Mouse (Mus musculus) spleen, embryonic (tissue): ENCODE results near the gene Rassf8.

Experiments
- CTCF ChIA-PET: fragments of 350-600 bp; sonication (Branson Sonifier 250); formaldehyde crosslinking; loops from one replicate; lab custom pipeline; 2022; lab: Charles Lee

Gene Rassf8

DNA sequence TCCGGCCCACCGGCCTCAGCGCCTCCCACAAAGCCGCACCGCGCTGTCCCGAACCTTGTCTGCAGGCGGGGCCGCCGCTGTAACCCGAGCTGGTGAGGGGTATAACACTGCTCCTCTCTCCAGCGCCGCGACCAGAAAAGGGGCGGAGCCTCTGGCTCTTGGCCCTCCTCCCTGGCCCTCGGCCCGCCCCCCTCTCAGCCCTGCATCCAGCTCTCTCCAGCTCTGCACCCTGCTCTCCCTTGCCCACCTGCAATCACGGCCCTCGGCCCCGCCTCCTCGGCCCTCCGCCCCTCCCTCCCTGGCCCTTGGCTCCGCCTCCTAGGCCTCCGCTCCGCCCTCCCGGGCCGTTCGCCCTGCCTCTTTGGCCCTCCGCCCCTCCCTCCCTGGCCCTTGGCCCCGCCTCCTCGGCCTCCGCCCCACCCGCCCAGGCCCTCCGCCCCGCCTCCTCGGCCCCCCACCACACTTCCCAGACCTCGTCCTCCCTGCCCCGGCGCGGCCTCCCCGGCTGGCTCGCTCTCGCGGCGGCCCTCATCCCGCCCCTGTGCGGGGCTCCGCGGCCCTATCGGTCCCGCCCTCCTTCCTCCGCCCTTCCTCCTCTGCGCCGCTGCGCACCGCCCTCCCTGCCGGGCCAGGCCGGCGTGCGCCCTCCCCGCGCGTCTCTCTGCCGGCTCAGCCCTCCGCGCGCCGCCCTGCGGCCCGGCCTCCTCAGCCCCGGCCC lies at the start of gene Rassf8:
Rassf8 (plus strand) TSS at position 617 of the 718 bp plus-strand sequence.
- CTCF ChIA-PET: no interaction called here

DNA sequence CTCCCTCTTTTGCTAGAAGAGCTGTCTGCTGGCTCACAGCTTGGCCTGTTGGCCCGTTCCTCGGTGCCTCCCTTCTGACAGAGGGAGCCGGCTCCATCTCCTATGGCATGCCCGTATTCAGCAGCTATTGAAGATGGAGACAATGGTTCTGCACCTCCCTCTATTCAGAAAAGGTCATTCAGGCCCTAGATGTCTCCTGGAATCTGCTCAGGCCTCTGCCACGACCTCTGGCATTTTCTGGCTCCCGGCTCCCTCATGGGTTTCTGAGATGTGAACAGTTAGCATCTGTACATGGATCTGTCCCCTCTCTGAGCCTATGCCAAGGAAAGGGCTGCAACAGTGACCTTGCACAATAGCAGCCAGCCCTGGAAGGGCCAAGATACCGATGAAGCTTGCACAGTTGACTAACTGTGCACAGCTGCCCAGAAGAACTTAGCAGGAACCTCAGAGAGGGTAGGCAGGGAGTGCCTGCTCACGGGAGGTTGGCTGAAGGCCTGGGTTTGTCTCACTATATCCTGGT lies 45.5 kb upstream of the Rassf8 start:
- CTCF ChIA-PET: no interaction called here

DNA sequence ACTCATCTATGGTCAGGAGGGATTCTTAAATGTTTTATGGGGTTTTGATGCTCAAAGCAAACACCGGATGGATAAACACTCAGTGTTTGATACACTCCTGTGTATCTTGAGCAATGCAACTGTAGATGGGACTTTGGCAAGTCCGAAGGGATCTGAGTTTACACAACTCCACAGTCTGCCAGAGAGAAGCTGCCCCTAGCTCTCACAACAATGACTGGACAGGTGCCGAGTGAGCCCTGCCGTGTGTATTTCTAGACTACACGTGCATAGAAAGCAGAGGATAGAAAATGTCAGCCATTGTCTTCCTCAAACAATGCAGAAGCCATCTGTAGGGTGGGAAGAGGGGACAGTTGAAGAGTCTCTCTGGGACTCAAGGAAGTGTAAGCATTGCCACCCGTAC lies 42.9 kb upstream of the Rassf8 start:
- CTCF ChIA-PET: no interaction called here

DNA sequence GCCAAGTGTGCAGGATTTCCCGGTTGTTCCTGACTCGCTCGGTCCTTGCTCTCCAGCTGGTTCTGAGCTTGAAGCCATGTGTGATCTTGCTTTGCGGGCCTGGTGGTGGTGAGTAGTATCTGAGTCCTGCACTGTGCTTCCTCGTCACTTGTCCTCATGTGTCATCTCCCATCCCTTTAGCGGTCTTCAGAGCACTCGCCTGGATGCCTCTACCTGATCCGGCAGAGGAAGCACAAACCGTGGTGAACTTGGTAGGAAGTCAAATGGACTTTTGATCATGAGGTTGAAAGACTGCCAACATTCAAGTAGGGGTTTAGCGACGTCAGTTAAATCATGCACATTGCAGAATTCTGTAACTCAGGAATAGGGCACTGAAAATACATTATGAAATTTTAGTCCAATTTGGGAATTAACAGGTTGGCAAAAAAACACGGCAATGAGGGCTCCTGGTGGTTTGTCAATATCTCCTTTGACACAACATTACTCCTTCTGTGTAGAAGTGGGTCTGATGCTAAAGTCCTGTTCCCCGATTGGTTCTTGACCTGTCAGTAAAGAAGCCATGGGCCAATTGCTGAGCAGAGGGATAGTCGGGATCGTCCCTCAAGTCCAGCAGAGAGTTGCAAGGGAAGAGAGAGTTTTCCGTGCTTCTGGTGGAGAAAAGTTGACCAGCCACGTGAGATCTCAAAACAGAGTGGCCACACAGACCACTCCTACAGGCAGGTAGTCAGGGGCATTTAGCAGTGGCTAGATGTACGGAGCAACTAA lies 36.4 kb upstream of the Rassf8 start:
- CTCF ChIA-PET: no interaction called here

DNA sequence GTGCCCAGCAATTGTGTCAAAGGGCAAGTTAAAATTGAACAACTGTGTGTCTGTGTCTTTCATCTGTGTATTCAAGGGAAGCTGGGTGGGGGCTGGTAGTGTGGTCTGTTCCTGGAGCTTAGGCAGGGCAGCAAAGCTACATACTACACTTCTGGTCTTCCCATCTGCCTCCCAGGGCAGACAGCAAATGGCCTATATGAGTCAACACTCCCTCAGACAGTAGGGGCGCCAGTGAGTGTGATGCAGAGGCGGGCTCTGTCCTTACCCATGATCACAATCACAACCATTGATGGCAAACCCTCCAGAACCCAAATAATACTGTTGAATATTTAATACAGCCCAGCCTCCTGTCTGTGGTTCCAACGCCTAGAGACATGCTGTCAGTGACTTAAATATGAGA lies 35.8 kb upstream of the Rassf8 start:
- CTCF ChIA-PET: no interaction called here

DNA sequence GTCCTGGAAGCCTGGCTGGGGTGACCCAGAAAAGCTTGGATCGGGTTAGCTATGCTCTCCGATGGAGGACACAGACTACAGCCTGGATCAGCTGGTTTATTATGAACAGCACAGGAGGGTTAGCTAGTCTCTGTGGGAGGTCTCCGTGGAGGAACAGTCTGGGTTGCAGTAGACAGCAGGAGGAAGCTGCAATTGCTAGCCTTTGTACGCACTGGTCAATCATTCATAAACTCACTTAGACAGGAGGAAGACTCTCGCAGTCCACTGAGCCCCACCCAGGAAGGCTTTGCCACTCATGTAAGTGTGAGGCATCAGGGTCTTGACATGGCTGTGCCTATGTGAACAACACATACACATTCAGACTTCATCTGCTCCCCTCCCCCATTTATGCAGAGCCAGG lies 35.2 kb upstream of the Rassf8 start:
- CTCF ChIA-PET: no interaction called here

DNA sequence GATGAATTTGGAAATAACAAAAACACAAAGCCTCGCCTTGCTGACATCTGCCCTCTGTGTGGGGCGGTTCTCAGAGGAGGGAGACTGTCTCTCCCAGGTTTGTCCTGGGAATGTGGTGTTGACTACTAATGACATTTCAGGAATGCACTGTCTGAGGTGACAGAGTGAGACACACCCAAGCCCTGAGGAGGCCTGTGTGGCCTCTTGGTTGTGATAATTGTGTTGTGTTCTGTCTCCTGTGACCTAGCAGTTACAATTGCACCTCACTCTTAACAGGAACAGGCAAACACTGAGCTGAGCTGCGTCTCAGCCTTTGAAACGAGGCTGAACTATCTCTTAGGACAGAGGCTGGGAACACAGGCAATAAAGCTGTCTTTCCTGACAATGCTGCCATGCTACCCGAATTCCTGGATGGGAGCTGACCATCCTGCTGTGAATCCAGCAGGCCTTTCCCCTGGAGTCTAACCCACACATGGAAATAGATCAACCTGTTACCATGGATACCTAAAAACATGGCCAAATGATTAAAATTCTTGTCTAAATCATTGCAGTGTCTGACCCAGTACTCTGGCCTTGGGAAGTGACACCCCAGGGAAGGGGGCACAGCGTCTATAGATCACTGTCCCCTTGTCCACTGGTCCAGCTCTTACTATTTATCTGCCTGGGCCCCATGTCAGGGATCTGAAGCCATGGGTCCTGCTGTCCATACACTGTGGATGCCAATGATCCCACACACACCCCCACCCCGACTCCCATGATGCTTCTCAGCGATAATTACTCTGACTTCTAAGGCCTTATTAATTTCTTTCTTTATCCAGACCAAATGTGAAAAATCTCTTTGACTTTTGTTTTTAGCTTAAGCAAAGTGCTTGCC lies 33.1 kb upstream of the Rassf8 start:
- CTCF ChIA-PET: no interaction called here

DNA sequence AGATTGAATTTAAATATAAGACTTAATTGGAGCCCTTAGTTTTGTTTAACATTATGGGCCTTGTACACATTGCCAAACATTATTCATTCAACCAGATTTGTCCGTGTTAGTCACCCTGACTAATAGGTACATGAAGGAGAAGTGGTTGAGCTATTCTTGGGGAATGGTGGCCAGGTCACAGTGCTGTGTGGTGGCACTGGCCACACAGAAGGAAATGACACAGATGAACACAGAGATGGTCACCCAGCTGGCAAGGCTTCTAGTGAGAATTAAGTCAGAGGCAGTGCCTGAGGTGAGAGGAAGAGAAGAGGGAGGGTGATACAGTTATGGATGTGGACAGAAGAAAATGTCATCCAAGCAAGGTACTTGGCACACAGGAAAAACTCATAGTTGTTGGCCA lies 32.4 kb upstream of the Rassf8 start:
- CTCF ChIA-PET: no interaction called here

DNA sequence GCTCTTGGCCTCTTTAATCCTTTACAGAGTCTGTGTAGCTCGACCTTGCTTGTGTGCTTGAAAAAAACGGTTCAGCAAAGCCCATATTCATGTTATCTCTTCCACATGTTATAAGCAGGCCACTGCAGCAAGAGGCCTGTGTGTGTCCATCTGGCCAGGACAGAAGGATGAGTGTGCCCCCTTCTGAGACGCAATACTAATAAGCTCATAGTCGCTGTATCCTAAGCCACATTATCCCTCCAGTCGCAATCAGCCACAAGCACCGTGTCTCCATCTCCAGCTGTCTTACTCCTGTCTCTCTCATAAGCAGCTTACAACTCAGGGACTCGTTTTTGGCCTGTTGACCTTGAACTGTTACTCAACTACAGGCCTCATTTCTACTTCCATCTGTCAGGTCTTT lies 24.0 kb upstream of the Rassf8 start:
- CTCF ChIA-PET: interaction anchor here (0.6 kb wide), 1 partner anchor 87 kb away, joined by 7 read pairs; no protein-coding TSS in a partner anchor

DNA sequence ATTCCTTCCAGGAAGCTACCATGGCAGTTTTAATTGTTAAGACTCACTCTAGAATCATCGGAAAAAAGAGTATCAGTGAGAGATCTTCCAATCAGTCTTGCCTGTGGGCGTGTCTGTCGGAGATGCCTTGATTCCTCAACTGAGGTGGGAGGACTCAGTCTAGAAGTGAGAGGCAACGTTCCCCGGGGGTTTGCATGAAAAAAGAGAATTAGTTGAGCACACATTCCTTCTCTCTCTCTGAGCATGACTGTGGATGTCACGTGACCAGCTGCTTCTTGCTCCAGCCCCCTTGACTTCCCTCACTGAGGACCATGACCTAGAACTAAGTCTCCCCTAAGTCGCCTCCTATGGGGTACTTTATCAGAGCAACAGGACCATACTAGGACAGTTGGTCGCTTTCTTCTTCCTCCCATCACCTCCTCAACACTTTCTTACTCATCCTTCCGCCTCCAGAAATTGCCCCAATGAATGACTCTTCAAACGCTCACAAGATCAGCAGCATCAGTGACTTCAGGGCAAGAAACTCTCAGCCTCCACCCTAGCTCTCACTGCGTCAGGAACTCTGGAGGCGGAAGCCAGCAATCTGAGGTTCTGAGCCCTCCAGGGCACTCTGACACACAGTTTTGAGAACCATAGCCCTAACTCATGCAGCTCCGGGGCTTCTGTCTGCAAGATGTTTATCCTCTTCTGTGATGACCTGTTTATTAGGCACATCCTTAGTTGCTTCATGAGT lies 23.3 kb upstream of the Rassf8 start:
- CTCF ChIA-PET: no interaction called here

DNA sequence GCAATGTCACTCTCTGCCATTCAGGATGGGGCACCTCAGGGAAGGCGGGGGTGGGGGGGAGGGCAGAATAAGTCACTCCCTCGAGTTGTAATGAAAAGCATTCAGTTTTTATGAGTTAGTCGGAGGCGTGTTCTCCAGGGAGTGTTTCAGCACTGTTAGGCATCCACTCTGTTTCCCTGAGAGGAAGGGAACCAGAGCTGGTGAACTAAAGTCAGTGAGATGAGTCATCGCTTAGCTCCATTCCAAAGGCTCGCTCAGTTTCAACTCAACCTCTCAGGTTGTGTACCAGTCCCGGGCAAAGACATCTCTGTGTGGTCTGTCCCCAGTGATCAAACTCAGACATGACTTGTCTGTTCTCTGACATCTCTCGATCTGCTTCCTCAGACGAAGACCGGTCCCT lies 20.7 kb upstream of the Rassf8 start:
- CTCF ChIA-PET: no interaction called here

DNA sequence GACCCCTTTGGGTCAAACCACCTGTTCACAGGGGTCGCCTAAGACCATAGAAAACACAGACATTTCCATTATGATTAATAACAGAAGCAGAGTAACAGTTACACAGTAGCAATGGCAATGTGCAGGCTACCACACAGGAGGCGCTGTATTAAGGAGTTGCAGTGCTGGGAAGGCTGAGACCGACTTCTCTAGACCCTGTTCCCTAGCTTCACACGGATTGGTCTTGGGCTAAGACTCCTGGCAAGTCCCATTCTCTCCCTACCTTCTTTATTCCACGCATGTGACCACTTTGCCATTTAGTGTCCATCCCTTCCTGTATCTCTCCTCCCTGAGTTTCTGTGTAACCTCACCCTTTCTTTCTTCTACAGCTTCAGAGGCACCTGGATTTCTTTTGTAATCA lies 19.6 kb upstream of the Rassf8 start:
- CTCF ChIA-PET: no interaction called here

DNA sequence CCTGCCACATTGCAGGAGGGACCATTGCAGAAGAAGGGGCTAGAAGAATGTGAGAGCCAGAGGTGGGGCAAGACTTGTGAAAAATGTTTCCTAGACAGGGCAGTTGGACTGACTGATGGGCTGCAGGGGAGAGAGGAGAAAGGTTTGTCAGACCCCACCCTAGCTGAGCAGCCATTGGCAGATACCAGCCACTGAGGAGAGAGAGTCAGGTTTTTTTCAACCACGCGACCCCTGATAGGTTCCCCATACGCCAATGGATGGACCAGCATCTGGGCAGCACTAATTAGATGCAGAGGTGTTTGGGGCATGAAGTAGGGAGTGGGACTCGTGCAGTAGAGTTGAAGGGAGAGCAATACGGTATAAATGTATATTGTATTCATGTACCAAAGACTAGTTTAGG lies 13.7 kb upstream of the Rassf8 start:
- CTCF ChIA-PET: no interaction called here

DNA sequence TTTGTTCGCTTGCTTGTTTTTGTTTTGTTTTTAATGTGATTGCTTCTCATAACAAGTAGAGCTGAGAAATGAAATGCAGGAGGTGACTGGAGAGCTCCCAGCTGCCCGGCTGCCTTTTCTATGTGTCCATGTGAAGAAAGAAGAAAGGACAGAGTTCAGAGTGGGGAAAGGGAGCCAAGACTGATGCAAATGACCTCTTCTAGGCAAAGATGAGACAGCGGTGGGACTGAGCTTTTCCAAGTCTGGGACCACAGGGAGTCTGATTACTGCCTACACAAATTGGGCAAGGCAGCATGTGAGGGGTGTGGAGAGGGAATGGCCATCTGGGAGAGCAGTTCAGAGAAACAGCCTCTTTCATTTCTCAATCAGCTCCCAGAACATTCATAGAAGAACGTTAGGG lies 13.3 kb upstream of the Rassf8 start:
- CTCF ChIA-PET: no interaction called here

DNA sequence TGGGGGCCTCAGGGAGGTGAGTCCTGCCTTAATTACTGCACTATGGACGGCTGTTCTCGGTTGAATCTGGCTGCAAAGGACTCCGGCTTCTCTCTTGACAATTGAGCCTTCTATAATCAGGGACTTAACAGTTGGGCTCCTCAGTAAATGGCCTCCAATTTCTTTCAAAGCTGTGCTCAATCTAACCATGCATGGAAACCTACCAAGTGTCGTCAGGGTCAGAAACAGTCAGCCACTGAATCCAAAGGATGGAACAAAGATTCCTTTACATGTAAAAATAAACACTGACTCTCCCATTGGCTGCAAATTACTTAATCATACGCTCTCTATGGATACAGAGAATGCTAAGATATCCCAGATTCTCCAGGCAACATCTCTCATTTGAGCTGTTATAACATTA lies 12.6 kb upstream of the Rassf8 start:
- CTCF ChIA-PET: no interaction called here

DNA sequence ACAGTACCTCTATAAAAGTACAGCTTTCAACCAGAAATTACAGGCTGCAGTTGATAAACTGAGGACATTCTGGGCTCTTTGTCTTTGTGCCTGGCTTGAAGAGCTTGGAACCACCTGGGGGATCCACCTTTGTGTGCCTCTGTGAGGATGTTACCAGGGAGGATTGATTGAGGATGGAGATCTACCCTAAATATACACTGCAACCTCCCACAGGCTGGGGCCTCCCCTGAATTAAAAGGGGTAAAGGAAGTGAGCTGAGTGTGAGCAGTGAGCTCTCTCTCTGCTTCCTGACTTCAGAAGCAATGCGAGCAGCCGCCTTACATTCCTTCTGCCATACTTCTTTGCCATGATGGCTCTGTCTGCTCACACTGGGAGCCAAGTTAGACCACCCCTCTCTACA lies 10.4 kb upstream of the Rassf8 start:
- CTCF ChIA-PET: no interaction called here

DNA sequence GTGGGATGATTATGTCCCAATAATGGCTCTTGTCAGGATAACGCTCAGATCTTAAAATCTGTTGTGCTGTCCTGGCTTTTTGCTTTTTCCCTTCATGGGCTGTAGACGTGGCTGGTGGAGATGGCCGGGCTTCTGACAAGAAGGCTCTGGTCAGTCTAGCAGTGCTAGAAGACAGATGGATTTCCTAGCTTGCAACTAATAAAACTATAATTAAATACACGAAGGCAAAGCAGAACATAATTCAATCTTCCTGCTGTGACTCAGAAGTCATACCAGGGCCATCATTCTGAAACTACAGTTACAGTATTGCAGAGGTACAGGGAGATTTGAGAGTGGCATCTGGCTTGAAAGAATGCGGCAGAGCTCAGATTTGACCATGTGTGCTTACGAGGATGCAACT lies 7.3 kb upstream of the Rassf8 start:
- CTCF ChIA-PET: no interaction called here

DNA sequence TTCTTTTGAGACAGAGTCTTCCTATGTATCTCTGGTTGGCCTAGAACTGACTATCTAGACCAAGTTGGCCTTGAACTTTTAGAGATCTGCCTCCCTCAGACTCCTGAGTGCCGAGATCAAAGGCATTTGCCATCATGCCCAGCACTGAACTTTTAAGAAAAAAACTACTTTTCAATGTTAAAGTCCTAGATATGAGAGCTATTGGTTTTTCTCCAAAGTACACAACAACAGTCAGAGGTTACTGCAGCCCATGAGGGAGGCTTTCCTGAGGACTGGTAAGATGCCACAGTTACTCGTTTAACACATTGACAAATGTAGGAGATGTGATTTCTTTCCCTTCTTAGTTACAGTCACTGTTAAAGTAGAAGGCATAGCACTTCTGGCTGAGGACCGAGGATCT lies 6.5 kb upstream of the Rassf8 start:
- CTCF ChIA-PET: interaction anchor here (0.6 kb wide), 1 partner anchor 1472 kb away, joined by 9 read pairs; no protein-coding TSS in a partner anchor

DNA sequence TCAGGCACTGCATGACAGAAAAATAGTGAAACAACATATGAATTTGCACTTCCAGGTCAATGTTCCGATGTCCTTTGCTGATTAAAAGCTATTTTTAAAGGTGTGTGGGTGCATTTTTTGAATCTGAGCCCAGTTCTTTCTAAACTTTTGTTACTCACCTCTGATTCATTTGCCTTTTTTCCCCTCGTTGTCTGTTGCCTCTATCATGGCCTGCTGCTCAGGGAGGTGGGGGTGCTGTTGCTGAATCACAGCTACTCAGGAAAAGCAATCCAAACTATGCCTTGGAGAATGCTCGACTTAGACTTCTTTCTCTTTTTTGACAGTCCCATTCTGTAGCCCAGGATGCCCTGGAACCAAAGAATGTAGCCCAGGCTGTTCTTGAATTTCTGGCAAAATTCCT lies 1.3 kb upstream of the Rassf8 start:
- CTCF ChIA-PET: no interaction called here

DNA sequence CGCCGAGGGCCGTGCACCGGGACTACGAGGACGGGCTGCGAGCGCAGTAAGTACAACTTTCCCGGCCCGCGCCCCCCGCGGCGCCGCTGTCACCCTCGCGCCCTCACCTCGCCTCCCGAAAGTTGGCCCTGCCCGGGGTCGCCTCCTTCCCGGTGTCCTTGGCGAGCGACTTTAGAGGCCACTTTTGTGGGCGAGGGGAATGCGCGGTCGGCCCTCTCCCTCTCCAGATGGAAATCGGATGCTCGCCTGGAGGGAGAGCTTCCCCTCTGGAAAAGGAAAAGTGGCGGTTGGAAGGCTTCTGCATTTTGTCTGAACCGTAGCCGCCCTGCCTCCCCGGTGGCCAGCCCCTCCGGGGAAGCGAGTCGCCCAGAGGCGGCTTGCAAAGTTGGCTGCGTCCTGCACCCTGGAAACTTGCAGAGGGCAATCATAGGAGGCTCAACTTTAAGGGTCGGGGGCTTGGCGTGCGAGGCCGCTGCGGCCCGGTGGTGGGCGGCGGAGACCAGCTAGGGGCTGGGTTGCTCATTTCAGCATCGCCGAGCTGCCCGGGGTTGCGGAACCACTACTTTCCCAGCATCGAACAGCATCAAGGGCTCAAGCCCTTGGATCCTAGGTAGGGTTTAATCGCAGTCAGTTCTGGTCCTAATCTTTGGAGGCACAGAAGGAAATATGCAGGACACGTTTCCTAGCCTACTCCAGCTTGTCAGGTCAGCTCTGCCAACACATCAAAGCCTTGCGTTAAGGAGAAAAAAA lies 548 bp downstream of the Rassf8 start:
- CTCF ChIA-PET: no interaction called here
